Mouse (Mus musculus): ENCODE results near the gene Fcho2. TPM values are rescaled to one million over a fixed set of nuclear protein-coding genes. Genes with fewer than 3 reads are reported as not detected.
A peak's percentile ranks its signal among the peaks of the same experiment; 100 is the strongest.

Fcho2 gene
- polyA plus RNA-seq, 1 experiment from 2014 or later = 23.5 TPM

DNA sequence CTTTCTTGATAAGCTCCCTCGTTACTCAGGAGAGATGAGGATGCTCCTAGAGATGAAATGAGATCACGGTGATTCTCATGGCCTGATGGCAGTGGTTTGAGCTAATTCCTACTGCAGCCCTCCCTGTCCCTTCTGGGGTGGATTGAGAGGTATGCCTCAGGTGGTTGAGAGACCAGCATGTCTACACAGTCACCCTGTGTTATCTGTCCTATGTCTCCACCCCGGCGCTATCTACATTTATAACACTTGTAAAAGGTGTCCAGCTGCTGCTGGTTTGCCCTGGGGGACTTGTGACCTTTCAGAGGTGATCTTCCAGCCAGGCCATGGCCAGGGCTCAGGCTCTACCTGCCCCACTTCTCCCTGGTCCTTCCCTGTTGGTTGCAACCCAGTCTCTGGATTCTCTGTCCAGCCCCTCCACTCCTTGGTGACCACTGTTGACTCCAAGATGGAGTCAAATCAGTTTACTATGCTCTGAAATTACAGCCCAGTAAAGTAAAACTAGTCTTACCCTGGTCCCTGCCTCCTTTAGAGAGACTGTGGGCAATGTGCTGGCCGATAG, 115.2 kb downstream of the Fcho2 start:
- no peaks in the 10 kb centered on the region for H3K9me3 ChIP-seq
- H3K27ac ChIP-seq = peak overlapping the region; percentile 64; the same call in 1 of the 2 replicates
- 88% methylated on average over 5 of the region's 5 CpGs for WGBS
- peaks cover 7% of the 10 kb centered on the region for H3K4me1 ChIP-seq (replicated peaks)
- H3K36me3 ChIP-seq = no peaks in the 10 kb centered on the region
- no peak overlapping the region for H3K4me3 ChIP-seq
- peaks cover 17% of the 10 kb centered on the region for H3K27me3 ChIP-seq (ENCODE audit: insufficient read depth, poor library complexity, severe bottlenecking)
- no peak for DNase-seq (ENCODE audit: low spot score)

DNA sequence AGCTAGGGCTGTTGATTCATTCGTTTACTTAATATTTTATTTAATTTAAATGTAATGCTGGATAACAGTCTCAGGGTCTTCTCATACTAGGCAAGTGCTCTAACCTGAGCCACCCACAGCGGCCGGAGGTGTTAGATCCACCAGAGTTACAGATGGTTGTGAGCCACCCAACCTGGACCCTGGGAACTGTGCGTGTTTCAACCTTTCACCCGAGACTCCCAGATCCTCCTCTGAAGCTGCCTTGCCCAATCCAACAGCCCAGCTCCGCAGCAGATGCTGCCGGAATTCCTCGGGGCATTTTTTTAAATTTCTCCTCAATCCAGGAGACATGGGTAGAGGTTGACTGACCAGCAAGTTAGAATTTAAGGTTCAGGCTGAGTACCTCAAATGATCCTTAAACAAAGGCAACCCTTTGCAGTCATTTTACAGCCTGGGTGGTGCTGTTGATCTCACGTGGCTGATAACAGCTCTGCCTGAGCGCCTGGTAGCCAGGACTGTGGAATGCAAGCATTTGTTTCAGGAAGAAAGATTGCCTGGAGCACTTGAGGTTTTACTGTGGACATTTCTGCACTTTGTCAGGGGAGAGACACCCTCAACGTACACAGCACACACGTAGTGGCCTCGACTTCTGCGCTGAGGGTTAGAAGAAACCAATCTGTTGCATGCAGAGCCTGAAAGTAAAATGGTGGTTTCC, 116.1 kb downstream of the Fcho2 start:
- peaks cover 25% of the 10 kb centered on the region for H3K27me3 ChIP-seq (ENCODE audit: insufficient read depth, poor library complexity, severe bottlenecking)
- H3K36me3 ChIP-seq = no peaks in the 10 kb centered on the region
- H3K4me3 ChIP-seq = no peak overlapping the region
- peaks cover 13% of the 10 kb centered on the region for H3K4me1 ChIP-seq (replicated peaks)
- 80% methylated on average over 14 of the region's 14 CpGs for WGBS
- no peak overlapping the region for H3K27ac ChIP-seq
- no peaks in the 10 kb centered on the region for H3K9me3 ChIP-seq
- DNase-seq (ENCODE audit: low spot score) = no peak

DNA sequence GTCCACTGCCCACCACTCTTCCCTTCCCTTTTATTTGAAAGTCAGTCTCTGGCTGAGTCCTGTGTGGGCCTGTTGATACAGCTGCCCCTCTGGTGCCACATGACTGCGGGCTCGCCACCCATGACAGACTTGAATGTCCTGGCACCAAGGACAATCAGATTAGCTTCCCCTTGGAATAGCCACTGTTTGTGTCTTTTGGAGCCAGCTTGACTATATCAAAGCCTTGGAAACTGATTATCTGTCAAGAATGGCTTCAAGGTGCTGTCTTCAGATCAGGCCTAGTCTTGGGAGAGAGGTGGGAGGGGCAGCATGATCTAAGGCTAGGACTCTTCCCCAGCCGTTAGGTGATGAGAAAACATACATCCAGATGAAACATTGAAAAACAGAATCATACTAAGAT, 118.5 kb downstream of the Fcho2 start:
- Histone ChIP-seq H3K27ac (no peak overlapping the region), H3K36me3 (no peaks in the 10 kb centered on the region), H3K9me3 (no peaks in the 10 kb centered on the region), H3K4me1 (replicated peaks) (peaks cover 13% of the 10 kb centered on the region), H3K4me3 (no peak overlapping the region), H3K27me3 (ENCODE audit: insufficient read depth, poor library complexity, severe bottlenecking) (peaks cover 36% of the 10 kb centered on the region)
- DNase-seq (ENCODE audit: low spot score) = no peak
- WGBS = 92% methylated on average over 3 of the region's 3 CpGs

DNA sequence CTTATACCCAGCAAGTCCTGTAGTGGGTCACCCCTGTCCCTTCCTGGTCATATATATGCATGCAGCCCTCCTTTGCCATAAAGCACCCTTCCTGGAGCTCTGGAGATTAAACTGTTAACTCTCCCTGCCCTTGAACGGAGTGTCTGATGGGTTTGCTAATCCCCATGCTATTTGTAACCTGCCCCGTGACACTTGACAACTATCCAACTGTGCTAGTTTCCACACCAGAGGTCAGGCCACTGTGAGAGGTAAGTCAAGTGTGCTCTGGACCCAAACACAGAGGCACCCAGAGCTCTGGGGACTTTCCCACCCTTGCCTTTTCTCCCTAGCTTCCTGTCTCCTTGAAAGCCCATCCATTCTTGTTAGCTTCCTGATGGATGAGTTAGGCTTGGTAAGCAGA, 119.7 kb downstream of the Fcho2 start:
- no peak for DNase-seq (ENCODE audit: low spot score)
- Histone ChIP-seq H3K27ac (no peak overlapping the region), H3K36me3 (no peaks in the 10 kb centered on the region), H3K4me1 (replicated peaks) (peaks cover 13% of the 10 kb centered on the region), H3K4me3 (no peak overlapping the region), H3K9me3 (no peaks in the 10 kb centered on the region), H3K27me3 (ENCODE audit: insufficient read depth, poor library complexity, severe bottlenecking) (peaks cover 36% of the 10 kb centered on the region)
- 49% methylated on average over 2 of the region's 2 CpGs for WGBS

DNA sequence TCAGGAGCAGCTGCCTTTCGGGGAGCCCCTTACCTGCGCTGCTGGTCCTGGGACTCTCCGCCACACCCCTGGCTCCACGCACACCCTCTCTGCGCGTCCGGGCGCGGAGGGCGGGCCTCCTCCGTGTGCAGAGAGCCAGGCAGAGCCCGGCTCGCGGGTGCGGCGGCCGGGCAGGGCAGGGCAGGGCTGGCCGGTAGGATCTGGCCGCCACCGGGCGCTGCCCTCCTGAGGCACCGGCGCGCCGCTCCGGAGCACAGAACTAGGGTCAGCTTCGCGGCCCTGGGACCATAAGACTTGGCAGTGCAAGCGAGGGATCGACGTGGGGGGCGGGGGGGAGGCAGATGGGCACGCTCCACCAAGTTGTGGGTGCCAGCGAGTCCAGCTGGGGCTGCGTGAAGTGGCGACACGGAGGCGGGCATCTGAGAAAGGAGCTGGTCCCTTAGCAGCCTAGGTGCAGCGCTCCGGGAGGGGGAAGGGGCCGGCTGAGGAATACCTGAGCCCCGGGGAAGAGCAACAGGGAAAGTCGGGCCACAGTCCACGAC, 120.4 kb downstream of the Fcho2 start, which contains the start of gene Tmem171:
TSS of gene Tmem171 (minus strand) at position 62 of the 542 bp plus-strand sequence.
- H3K36me3 ChIP-seq = no peaks in the 10 kb centered on the region
- DNase-seq (ENCODE audit: low spot score) = no peak

DNA sequence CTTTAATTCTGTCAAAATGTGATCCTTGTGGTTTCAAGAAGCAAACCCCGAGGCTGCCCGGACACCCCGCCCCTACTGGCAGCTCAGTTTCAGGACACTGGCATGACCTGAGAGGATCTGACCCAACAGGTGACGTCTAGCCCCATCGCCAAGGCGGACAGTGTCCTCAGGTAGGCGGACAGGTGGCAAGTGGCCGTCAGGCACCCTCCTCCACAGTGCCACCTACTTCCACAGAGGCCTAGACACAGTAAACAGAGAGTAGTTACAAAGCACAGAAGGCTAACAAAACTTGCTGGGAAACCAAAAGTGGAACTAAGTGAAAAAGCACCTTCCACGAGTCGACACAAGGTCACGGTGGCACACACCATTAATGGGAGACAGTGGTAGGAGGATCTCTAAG, 121.9 kb downstream of the Fcho2 start:
- DNase-seq (ENCODE audit: low spot score) = no peak
- no peak overlapping the region for H3K4me3 ChIP-seq
- H3K36me3 ChIP-seq = no peaks in the 10 kb centered on the region
- H3K9me3 ChIP-seq = no peaks in the 10 kb centered on the region
- peaks cover 36% of the 10 kb centered on the region for H3K27me3 ChIP-seq (ENCODE audit: insufficient read depth, poor library complexity, severe bottlenecking)
- WGBS = 93% methylated on average over 11 of the region's 11 CpGs
- peaks cover 15% of the 10 kb centered on the region for H3K4me1 ChIP-seq (replicated peaks)
- no peak overlapping the region for H3K27ac ChIP-seq

More for the DNA sequence above, 120.4 kb downstream of the Fcho2 start, which contains the start of gene Tmem171:
- WGBS = 7% methylated on average over 44 of the region's 44 CpGs
- Histone ChIP-seq H3K4me1 (replicated peaks) (peaks cover 13% of the 10 kb centered on the region), H3K27me3 (ENCODE audit: insufficient read depth, poor library complexity, severe bottlenecking) (peaks cover 36% of the 10 kb centered on the region), H3K9me3 (no peaks in the 10 kb centered on the region), H3K27ac (peak within 1 kb of the TSS; percentile 67; the same call in 1 of the 2 replicates), H3K4me3 (peak within 1 kb of the TSS; percentile 52)

DNA sequence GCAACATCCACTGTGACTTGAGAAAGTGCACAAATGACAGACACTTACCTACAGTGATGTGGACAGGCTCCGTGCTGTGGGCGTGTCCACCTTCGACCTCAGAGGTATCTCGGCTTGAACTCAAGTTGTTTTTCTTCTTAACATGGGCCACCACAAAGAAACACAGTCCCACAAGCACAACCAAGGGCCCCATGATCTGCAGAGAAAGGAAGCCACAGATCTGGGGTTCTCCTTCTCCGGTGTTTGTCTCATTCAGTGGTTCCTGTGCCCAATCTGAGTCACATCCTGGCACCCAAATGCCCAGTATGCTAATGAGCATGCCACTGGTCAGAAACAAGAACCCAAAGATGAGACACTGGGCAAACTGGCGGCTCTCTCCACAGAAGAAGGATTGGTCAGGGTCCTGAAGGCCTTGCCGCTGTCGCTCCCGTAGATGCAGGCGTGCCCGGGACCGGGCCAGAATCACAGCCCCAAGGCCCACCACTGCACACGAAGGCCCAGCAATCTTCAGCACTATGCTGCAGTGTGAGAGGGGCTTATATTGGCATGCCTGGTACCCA, 123.2 kb downstream of the Fcho2 start:
- 94% methylated on average over 13 of the region's 13 CpGs for WGBS
- DNase-seq (ENCODE audit: low spot score) = no peak
- Histone ChIP-seq H3K27me3 (ENCODE audit: insufficient read depth, poor library complexity, severe bottlenecking) (peaks cover 36% of the 10 kb centered on the region), H3K27ac (no peak overlapping the region), H3K9me3 (no peaks in the 10 kb centered on the region), H3K4me3 (no peak overlapping the region), H3K4me1 (replicated peaks) (peaks cover 27% of the 10 kb centered on the region), H3K36me3 (no peaks in the 10 kb centered on the region)

DNA sequence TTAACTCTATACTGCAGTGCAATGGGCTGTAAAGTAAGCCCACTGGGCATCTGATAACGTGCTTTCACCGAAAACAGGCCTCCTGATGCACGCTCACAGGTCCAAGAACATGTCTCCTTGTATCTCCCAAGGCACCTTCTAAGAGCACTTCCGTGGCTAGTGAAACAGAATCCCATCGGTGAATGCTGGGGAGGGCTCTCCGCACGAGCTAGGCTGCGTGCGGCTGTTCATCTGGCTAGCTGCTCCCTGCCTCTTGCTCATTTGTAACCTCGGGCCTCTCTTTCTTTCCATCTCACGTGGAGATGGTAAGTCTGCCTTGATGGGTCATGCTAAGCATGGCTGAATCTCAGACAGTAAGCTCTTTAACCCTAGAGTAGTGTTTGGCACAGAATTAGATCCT, 124.4 kb downstream of the Fcho2 start:
- Histone ChIP-seq H3K9me3 (no peaks in the 10 kb centered on the region), H3K27ac (no peak overlapping the region), H3K4me3 (no peak overlapping the region), H3K36me3 (no peaks in the 10 kb centered on the region), H3K4me1 (replicated peaks) (peaks cover 27% of the 10 kb centered on the region), H3K27me3 (ENCODE audit: insufficient read depth, poor library complexity, severe bottlenecking) (peaks cover 27% of the 10 kb centered on the region)
- no peak for DNase-seq (ENCODE audit: low spot score)
- 91% methylated on average over 11 of the region's 11 CpGs for WGBS

DNA sequence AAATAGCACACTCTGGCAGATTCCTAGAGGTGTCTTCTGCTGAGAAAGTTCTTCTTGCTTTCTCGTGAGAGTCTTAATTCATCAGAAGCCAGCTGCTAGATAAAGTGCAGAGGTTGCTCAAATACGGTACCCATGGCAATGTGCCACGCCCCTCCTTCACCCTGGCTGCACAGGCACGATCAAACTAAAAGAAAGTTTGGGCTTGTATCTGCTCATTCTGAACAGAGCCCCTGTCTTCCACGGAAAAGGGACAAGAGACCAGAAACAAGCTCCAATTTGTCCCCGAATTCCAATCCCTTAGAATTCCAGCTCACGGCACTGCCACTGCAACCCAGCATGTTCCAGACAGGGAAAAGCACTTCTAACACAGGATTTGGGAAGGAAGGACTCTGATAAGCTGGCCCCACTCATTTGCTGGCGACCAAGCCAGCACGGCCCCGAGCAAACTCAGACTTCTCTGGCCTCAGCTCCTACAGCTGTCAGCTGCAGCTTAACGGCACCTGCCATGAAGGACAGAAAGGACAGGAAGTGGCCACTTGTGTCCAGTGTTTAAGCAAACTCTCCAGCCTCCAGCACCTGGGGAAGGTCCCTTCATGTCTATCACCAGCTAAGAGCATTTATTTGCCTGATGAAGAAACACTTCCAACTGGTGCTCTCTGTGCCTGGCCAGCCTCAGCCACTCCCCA, 125.5 kb downstream of the Fcho2 start:
- Histone ChIP-seq H3K27me3 (ENCODE audit: insufficient read depth, poor library complexity, severe bottlenecking) (peaks cover 16% of the 10 kb centered on the region), H3K9me3 (no peaks in the 10 kb centered on the region), H3K27ac (no peak overlapping the region), H3K36me3 (no peaks in the 10 kb centered on the region), H3K4me1 (replicated peaks) (peaks cover 16% of the 10 kb centered on the region), H3K4me3 (no peak overlapping the region)
- DNase-seq (ENCODE audit: low spot score) = no peak
- WGBS = 81% methylated on average over 11 of the region's 11 CpGs

DNA sequence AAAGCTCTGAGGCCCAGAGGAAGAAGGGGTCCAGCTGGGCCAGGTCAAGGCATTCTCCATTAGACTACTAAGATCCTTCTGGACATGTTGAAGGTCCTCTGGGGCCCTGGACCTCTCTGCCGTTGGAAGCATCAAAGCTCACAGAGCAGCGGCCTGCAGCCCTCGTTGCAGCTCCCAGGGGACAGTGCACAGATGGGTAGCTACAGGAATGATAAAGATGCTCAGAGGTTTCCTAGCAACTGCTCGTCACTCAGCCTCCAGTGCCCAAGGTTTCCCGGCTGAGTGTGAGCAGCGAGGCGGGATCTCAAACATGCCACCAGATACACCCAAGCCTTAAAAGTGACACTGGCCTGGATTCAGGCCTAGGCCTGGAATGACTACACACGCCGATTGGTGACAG, 127.3 kb downstream of the Fcho2 start:
- Histone ChIP-seq H3K36me3 (no peaks in the 10 kb centered on the region), H3K4me3 (no peak overlapping the region), H3K9me3 (no peaks in the 10 kb centered on the region), H3K27ac (no peak overlapping the region), H3K4me1 (replicated peaks) (peaks cover 13% of the 10 kb centered on the region), H3K27me3 (ENCODE audit: insufficient read depth, poor library complexity, severe bottlenecking) (no peaks in the 10 kb centered on the region; the same call in 1 of the 2 replicates)
- WGBS = 45% methylated on average over 9 of the region's 9 CpGs
- DNase-seq (ENCODE audit: low spot score) = peak; percentile 50

DNA sequence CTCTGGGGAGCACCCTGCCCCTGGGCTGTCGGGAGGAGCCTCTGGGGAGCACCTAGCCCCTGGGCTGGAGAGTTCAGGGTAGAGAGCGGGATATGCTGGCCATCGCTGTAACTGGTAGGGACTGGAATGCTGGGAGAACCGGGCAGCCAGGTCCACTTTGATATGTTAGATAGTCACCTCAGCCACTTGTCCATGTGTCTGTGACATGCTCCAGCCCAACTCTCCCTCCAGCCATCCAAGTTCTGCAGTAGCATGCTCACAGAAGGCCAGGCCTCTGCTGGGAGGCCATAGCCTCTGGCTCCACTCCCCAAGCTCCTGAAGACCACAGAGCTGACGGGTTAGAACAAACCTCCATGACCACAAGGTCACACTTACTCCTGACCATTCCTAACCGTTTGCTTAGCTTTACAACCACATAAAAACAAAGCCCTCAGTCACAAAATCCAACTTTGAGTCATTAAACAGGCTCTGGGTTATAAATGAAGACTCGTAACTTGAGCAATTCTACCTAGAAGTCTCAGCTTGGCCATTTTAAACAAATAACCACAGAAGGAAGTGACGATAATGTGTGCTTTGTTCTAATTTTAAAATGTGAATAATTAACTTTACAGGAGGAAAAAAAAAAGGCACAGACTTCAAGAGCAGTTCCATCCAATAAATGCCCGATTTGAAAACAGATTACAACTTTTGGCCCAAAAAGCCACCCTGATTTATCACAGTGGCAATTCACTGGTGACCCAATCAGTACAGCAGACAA, 130.9 kb downstream of the Fcho2 start:
- Histone ChIP-seq H3K27ac (no peak overlapping the region), H3K4me3 (no peak overlapping the region), H3K9me3 (no peaks in the 10 kb centered on the region), H3K36me3 (no peaks in the 10 kb centered on the region), H3K27me3 (ENCODE audit: insufficient read depth, poor library complexity, severe bottlenecking) (no peaks in the 10 kb centered on the region), H3K4me1 (replicated peaks) (peaks cover 22% of the 10 kb centered on the region)
- no peak for DNase-seq (ENCODE audit: low spot score)
- 83% methylated on average over 9 of the region's 9 CpGs for WGBS

DNA sequence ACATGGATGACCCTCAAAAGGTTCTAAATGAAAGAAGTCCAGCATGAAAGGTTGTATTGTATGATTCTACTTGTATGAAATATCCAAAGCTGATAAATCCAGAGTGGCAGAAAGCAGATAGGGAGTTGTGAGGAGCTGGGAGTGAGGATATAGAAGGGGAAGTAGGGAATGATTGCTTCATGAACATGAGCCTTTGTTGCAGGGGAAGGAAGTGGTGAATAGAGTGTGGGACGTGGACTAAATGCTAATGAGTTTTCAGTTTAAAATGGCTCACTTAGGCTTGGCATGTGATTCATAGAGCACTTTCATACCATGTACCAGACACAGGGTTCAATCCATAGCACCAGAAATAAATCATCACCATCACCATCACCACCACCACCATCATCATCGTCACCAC, 131.8 kb downstream of the Fcho2 start:
- H3K27ac ChIP-seq = no peak overlapping the region
- no peak overlapping the region for H3K4me3 ChIP-seq
- no peak for DNase-seq (ENCODE audit: low spot score)
- peaks cover 24% of the 10 kb centered on the region for H3K4me1 ChIP-seq (replicated peaks)
- no peaks in the 10 kb centered on the region for H3K36me3 ChIP-seq
- no peaks in the 10 kb centered on the region for H3K9me3 ChIP-seq
- no peaks in the 10 kb centered on the region for H3K27me3 ChIP-seq (ENCODE audit: insufficient read depth, poor library complexity, severe bottlenecking)
- 83% methylated on average over 2 of the region's 2 CpGs for whole genome bisulfite sequencing

All from hindbrain, embryonic 10.5 days (tissue).